Mouse (Mus musculus): ENCODE results near the gene Gm10203.
A peak's percentile ranks its signal among the peaks of the same experiment; 100 is the strongest.

DNA sequence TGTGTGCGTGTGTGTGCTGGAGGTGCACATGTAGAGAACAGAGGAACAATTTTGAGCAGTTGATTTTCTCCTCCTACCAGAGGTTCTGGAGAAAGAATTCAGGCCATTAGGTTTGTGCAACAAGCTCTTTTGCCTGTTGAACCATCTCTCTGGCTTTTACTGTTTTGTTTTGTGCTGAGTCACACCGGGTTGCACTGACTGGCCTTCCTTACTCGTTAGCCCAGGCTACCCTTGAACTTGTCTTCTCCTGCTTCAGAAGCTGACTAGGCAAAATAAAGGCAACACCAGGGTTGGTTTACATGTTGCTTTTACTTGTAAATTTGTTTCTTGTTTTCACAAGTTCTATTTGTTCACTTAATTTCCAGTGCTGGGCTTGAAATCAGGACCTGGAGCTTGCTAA is 6.9 kb upstream of the Gm10203 start:
- TF ChIP-seq MAFK (IDR thresholded peaks at IDR 0.05; ENCODE audit: insufficient read depth, low read depth, low read length) = peak; percentile 75
- no peak for TF ChIP-seq ZNF384 (IDR thresholded peaks at IDR 0.05; ENCODE audit: low read depth, low read length)
- TF ChIP-seq ZC3H11A (IDR thresholded peaks at IDR 0.05; ENCODE audit: borderline replicate concordance, low read depth, low read length) = no peak
- TF ChIP-seq CHD2 (IDR thresholded peaks at IDR 0.05; ENCODE audit: low read depth, low read length) = no peak

All from ES-E14 (cell line).